Mouse (Mus musculus) midbrain, embryonic 10.5 days (tissue): ENCODE measurements around the gene Cdh15. TPM values are rescaled to one million over a fixed set of nuclear protein-coding genes. Genes with fewer than 3 reads are reported as not detected.

Experiments
- DNase-seq: peaks from one replicate; pipeline ENCODE4 v3.0.0-alpha.2; 2017; ENCODE audit warnings: low spot score
- H3K27ac ChIP-seq: fragments of 300-500 bp; sonication (generic); replicated peaks from 2 replicates; pipeline ENCODE4 v1.5.1; 2016; ENCODE audit warnings: mild to moderate bottlenecking
- H3K27me3 ChIP-seq: fragments of 300-500 bp; sonication (generic); 2 replicates; pipeline ENCODE4 v1.6.1; 2016; ENCODE audit warnings: low read depth, mild to moderate bottlenecking; ENCODE audit not compliant: poor library complexity, severe bottlenecking
- H3K36me3 ChIP-seq: fragments of 300-500 bp; sonication (generic); 2 replicates; pipeline ENCODE4 v1.6.1; 2016; ENCODE audit warnings: mild to moderate bottlenecking, moderate library complexity
- H3K4me1 ChIP-seq: fragments of 300-500 bp; sonication (generic); 2 replicates; pipeline ENCODE4 v1.6.1; 2016
- H3K4me3 ChIP-seq: fragments of 300-500 bp; sonication (generic); 2 replicates; pipeline ENCODE4 v1.5.1; 2016; ENCODE audit warnings: mild to moderate bottlenecking, moderate library complexity
- H3K9me3 ChIP-seq: fragments of 300-500 bp; sonication (generic); replicated peaks from 2 replicates; pipeline ENCODE4 v1.6.1; 2016; ENCODE audit warnings: mild to moderate bottlenecking
- WGBS: fragments of 180-500 bp; shearing (Covaris S2); methylation state at CpG from one replicate; pipeline ENCODE4 v1.1.7; 2016; 5-methylcytosine and 5-hydroxymethylcytosine counted together
- polyA plus RNA-seq: library from polyadenylated mRNA; unstranded; fragments of >200 nt; fragmentation: Nextera tagmentation; extraction: Ambion mirVana; gene quantifications from 2 replicates; pipeline ENCODE4 v1.2.1, GENCODE M21; 2016

Gene Cdh15
- polyA plus RNA-seq, 1 experiment from 2014 or later, result 0.54 TPM

DNA sequence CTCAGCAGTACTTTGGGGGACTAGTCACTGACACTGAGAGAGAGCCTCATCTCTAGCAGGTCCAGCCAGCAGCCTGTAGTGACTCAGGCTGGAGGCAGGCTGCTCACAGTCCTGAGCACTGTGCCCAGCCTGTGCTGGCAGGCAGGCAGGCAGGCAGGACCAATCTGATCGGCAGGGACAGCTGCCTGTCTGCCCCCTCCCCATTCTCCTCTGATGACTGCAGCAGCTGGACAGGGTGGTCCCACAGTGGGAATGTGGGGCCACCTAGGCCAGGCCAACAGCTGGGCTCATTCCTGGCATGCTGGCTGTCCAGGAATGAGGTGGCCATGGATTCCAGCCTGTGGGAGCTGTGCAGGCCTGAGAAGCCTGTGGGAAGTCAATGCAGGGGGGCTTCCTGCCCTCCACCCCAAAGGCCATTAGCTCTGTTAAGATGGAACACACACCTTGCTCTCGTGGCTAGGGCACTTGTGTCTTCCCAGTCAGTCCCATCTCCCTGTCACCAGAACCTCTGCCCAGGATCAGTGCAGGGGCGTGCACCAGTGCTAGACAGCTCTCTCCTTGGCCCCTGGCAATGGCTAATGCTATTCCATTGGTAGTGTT is 3.0 kb downstream of the Cdh15 start:
- Histone ChIP-seq H3K4me1 (peaks cover 53% of the 10 kb centered on the region), H3K36me3 (no peaks in the 10 kb centered on the region), H3K27me3 (peaks cover 31% of the 10 kb centered on the region), H3K27ac (0 out of 2 replicates have a peak overlapping the region, but pooled peaks have one; percentile 7), H3K4me3 (no peak overlapping the region), H3K9me3 (no peaks in the 10 kb centered on the region)
- 67% methylated on average over 3 of the region's 3 CpGs for WGBS
- no peak for DNase-seq

DNA sequence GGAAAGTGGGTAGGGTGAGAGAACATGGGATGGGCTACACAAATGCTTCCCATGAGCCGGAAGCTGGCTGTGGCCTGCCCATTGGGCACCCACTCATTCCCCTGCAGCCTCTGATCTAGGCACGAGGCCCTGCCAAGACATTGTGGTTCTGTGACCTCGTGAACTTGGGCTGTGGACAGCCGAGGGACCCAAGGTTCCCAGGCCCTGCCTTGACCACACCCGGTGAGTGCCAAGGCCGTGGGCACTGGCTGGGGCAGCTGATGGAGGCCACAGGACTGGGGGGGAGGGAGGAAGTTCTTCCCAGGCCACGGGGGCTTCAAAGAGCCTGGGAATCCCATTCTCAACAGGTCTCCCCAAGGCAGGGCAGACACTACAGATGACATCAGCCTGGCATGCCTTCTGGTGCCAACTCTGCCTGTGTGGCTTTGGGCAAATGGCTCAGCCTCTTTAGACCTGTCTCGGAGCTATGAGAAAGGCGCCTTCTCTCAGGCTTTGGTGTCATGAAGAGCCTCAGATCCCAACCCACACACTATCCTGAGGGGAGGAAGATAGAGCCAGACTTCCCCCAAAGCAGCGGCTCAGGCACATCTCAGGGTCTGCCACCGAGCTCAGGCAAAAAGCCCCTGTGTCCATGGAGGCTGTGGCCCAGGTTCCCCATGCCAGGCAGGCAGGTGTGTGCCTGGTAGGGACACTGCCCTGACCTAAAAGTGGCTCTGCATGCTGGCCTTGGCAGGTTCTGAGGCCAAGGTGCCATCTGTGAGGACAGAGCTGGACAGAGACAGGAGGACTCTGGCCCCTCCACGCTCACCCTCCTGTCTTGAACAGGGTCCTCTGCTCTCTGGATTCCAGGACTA is 4.2 kb downstream of the Cdh15 start:
- 85% methylated on average over 12 of the region's 12 CpGs for WGBS
- Histone ChIP-seq H3K27me3 (peaks cover 31% of the 10 kb centered on the region), H3K36me3 (no peaks in the 10 kb centered on the region), H3K9me3 (no peaks in the 10 kb centered on the region), H3K4me1 (peaks cover 52% of the 10 kb centered on the region), H3K27ac (no peak overlapping the region; the same call in 1 of the 2 replicates), H3K4me3 (no peak overlapping the region)
- no peak for DNase-seq

DNA sequence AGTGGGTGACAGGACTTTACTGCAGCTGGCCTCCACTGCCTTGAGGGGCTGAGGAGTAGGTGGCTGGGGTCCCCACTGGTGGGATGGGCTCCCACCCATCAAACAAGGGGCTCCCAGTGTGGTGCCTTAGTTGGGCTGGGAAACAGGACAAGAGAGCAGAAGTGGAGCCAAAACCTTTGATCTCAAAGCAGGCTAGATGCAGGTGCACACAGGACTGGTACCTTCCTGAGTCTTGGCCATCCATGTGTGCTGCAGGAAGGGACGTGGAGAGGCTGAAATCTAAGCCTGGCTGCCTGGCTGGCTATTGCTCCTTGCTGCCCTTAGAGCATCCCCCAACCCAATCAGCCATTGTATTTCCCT is 4.8 kb downstream of the Cdh15 start:
- WGBS, result 77% methylated on average over 1 of the region's 1 CpGs
- no peak for DNase-seq
- no peaks in the 10 kb centered on the region for H3K9me3 ChIP-seq
- no peaks in the 10 kb centered on the region for H3K36me3 ChIP-seq
- H3K4me1 ChIP-seq, result peaks cover 52% of the 10 kb centered on the region
- H3K27ac ChIP-seq, result no peak overlapping the region; the same call in 1 of the 2 replicates
- no peak overlapping the region for H3K4me3 ChIP-seq
- H3K27me3 ChIP-seq, result peaks cover 31% of the 10 kb centered on the region

DNA sequence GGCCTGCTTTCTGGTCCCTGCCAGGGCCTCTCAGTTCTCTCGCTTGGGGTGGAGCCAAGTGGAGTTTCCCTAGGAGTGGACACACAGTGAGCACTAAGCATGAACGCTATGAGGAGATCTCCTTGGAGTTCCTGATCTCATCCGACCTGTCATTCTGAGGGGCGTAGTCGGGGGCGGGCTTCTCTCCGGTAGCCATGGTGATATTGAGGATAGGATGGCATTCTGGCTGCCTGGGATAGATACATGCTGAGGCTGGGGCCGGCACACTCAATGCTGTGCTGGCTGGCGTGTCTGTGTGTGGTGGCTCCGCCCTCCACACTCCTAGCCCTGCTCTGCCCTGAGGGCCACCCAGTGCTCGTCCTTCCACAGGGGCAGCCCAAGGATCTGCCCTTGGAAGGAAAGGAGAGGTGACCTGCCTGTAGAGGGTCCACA is 5.6 kb downstream of the Cdh15 start:
- Histone ChIP-seq H3K27me3 (peaks cover 31% of the 10 kb centered on the region), H3K27ac (peak overlapping the region; percentile 70), H3K4me1 (peaks cover 46% of the 10 kb centered on the region), H3K36me3 (no peaks in the 10 kb centered on the region), H3K4me3 (0 out of 2 replicates have a peak overlapping the region, but pooled peaks have one; percentile 23), H3K9me3 (no peaks in the 10 kb centered on the region)
- WGBS, result 18% methylated on average over 11 of the region's 11 CpGs
- DNase-seq, result peak; percentile 69

DNA sequence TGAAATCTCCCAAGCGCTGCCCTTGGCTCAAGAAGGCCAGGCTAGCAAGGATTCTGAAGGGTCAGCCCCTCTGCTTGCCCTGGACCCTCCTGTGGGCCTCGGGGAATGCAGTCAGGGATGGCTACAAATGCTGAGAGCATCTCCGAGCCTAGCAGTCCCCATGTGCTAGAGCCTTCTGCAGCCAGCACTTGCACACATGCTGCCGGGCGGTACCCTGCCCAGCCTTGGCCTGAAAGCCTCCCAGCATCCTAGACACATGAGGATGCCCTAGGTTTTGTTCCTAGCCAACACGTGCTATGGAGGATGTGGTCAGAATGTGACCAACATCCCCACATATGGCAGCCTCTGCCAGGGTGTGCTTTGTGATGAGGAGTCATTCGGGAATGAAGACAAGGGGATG is 6.6 kb downstream of the Cdh15 start:
- H3K27ac ChIP-seq, result peak overlapping the region; percentile 70; the same call in 1 of the 2 replicates
- H3K4me3 ChIP-seq, result no peak overlapping the region
- 80% methylated on average over 7 of the region's 7 CpGs for WGBS

DNA sequence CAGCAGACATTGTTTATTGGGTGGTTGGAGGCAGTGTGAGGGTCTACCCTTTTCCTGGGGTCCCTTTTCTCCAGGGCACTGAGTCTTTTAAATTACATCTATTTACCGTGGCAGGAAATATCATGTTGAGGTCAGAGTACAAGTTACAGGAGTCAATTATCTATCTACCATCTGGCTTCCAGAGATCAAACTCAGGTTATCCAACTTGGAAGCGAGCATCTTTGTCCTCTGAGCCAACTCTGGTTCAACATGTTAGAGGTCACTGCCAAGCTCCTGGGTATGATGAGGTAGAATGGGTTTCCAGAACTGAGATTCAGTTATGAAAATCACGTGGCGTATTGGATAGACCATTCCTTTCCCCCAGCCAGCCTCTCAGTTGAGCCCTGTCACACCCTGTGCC is 7.4 kb downstream of the Cdh15 start:
- WGBS, result 85% methylated on average over 4 of the region's 4 CpGs
- DNase-seq, result no peak
- no peaks in the 10 kb centered on the region for H3K36me3 ChIP-seq
- no peak overlapping the region for H3K27ac ChIP-seq
- no peak overlapping the region for H3K4me3 ChIP-seq
- H3K9me3 ChIP-seq, result no peaks in the 10 kb centered on the region
- peaks cover 14% of the 10 kb centered on the region; the same call in 1 of the 2 replicates for H3K27me3 ChIP-seq
- H3K4me1 ChIP-seq, result peaks cover 30% of the 10 kb centered on the region

More for the DNA sequence above, 6.6 kb downstream of the Cdh15 start:
- peaks cover 37% of the 10 kb centered on the region for H3K4me1 ChIP-seq
- no peaks in the 10 kb centered on the region for H3K9me3 ChIP-seq
- peaks cover 20% of the 10 kb centered on the region for H3K27me3 ChIP-seq
- no peak for DNase-seq
- H3K36me3 ChIP-seq, result no peaks in the 10 kb centered on the region

DNA sequence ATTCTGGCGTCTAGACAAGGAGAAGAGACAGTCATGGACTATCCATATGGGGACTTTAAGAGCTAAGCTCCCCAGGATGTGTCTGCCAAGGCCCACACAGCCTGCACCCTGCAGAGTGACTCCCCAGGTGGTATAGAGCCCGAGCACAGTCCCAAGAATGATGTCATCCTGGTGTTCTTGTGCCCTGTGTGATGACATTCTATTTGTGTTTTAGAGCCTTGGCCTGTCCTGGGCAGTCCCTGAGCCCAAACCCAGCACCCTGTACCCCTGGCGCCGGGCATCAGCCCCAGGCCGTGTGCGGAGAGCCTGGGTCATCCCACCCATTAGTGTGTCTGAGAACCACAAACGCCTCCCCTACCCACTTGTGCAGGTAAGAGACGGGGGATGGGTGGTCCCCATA is 8.5 kb downstream of the Cdh15 start:
- Histone ChIP-seq H3K27ac (no peak overlapping the region), H3K36me3 (no peaks in the 10 kb centered on the region), H3K4me1 (peaks cover 26% of the 10 kb centered on the region), H3K9me3 (no peaks in the 10 kb centered on the region), H3K4me3 (no peak overlapping the region), H3K27me3 (peaks cover 8% of the 10 kb centered on the region)
- DNase-seq, result no peak
- 85% methylated on average over 8 of the region's 8 CpGs for WGBS

DNA sequence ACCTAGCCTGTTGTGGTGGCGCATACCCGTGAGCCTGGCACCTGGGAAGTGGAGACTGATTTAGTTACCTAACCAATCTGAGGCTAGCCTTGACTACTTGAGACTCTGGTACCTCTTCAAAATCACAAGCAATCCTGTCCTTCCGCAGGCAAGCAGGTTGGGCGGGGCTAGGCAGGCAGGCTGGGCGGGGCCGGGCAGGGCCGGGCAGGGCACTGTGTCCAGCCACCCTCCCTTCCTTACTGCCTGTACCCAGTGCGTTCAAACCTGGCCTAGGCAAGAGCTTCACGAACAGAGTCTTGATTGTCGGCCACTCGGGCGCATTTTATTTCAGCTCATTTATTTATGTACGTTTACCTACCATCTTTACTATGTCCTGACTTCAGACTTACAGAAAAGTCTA is 12.1 kb downstream of the Cdh15 start:
- DNase-seq, result no peak
- no peak overlapping the region for H3K4me3 ChIP-seq
- 67% methylated on average over 13 of the region's 13 CpGs for WGBS
- peaks cover 9% of the 10 kb centered on the region for H3K9me3 ChIP-seq
- no peaks in the 10 kb centered on the region; the same call in 1 of the 2 replicates for H3K27me3 ChIP-seq
- no peak overlapping the region for H3K27ac ChIP-seq
- no peaks in the 10 kb centered on the region for H3K36me3 ChIP-seq
- peaks cover 7% of the 10 kb centered on the region for H3K4me1 ChIP-seq

DNA sequence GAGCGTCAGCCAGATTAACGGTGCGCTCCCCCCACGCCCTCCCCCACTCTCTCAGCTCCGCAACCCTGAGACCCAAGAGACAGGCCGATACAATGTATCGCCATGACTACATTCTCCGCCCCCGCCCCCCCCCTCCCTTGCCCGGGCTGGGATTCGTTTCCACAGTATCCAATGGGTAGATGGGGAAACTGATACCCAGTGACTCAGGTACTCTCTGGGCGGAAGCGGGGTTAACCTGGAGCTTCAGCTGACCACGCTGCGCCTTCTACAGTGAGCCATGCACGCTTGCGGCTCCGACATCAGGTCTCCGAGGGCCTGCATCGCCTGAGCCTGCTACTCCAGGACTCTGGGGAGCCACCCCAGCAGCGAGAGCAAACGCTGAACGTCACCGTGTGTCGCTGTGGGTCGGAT is 17.0 kb downstream of the Cdh15 start:
- no peak for DNase-seq
- H3K9me3 ChIP-seq, result peaks cover 23% of the 10 kb centered on the region
- 56% methylated on average over 26 of the region's 26 CpGs for WGBS
- H3K36me3 ChIP-seq, result no peaks in the 10 kb centered on the region
- H3K4me1 ChIP-seq, result peaks cover 11% of the 10 kb centered on the region
- no peak overlapping the region for H3K27ac ChIP-seq
- H3K4me3 ChIP-seq, result peak overlapping the region; percentile 43
- peaks cover 10% of the 10 kb centered on the region for H3K27me3 ChIP-seq

DNA sequence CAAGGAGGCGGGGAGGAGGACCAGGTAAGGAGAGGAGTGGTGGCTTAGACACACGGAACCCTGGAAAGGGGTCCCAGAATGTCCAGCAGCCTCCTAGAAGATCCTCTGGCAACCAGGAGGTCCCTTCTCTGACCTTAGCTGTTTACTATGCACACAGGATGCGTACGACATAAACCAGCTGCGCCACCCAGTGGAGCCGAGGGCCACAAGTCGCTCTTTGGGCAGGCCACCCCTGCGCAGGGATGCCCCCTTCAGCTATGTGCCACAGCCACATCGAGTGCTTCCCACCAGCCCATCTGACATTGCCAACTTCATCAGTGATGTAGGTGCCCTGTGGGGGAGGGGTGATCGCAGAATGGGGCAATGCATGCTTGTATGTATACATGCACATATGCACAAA is 17.7 kb downstream of the Cdh15 start:
- DNase-seq, result peak; percentile 36
- H3K27ac ChIP-seq, result no peak overlapping the region
- no peaks in the 10 kb centered on the region for H3K36me3 ChIP-seq
- peaks cover 23% of the 10 kb centered on the region for H3K9me3 ChIP-seq
- peak overlapping the region; percentile 43 for H3K4me3 ChIP-seq
- peaks cover 17% of the 10 kb centered on the region for H3K4me1 ChIP-seq
- 58% methylated on average over 10 of the region's 10 CpGs for WGBS
- H3K27me3 ChIP-seq, result peaks cover 17% of the 10 kb centered on the region

DNA sequence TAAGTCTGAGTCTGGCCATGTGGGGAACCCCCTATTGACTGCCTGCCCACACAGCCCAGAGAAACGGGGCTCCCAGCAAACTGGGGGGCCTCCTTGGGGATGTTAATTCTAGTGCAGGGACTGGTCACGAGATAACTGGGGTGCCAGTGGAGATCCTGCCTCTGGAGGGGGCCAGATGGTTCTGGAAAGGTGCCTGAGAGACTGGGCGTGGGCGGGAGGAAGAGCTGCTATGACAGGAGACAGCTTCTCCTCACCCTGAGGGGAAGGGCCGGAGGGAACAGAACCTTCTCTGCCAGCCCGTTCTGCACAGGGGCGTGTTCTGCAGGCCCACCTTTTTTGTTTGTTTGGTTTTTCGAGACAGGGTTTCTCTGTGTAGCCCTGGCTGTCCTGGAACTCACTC is 18.5 kb downstream of the Cdh15 start:
- no peak overlapping the region for H3K27ac ChIP-seq
- 82% methylated on average over 8 of the region's 8 CpGs for WGBS
- H3K27me3 ChIP-seq, result peaks cover 18% of the 10 kb centered on the region
- H3K4me3 ChIP-seq, result no peak overlapping the region
- peaks cover 20% of the 10 kb centered on the region for H3K4me1 ChIP-seq
- DNase-seq, result no peak
- H3K9me3 ChIP-seq, result peaks cover 23% of the 10 kb centered on the region
- H3K36me3 ChIP-seq, result no peaks in the 10 kb centered on the region

DNA sequence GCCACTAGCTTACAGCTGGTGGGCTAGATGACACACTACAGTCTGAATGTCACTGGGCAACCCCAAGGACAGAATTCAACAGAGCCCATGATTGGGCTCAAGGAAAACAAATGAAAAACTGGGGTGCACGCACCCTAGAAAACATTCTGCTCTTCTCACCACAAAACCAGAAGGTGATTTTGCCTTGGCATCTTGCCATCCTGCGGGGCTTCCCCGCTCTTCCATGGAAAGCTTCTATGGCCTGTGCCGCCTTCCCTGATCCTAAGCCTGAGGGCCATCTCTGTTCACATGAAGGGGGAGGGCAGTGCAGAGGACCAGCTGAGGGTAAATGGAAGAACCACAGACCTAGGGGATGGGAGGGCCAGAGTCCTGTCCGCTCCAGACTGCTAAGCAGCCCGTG is 20.2 kb downstream of the Cdh15 start:
- Histone ChIP-seq H3K27me3 (peaks cover 18% of the 10 kb centered on the region), H3K36me3 (no peaks in the 10 kb centered on the region), H3K27ac (no peak overlapping the region), H3K4me1 (peaks cover 20% of the 10 kb centered on the region), H3K4me3 (no peak overlapping the region), H3K9me3 (peaks cover 23% of the 10 kb centered on the region)
- DNase-seq, result no peak
- WGBS, result 86% methylated on average over 6 of the region's 6 CpGs

DNA sequence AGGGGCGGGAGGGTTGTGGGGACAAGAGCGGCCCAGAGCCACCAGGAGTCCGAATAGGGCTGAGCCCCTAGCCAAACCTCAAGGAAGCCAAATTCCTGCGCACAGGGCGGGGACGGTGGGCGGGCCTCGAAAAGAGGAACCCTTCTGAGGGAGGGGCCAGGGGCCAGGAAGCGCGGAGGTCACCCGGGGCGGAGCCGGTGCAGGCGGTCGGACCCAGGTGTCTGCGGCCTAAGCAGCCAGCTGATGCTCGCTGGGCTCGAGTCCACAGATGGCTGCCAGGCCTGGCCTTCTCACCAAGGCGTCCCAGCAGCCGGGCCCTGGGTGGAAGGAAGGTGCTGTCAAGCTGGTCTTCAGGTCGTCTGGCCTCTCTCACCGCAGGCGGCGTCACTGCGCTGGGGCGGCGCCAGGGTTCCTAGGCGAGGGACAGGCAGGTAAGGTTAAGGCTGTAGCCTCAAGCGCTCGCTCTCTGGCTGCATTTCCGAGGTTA is 22.7 kb downstream of the Cdh15 start:
- peak; percentile 38 for DNase-seq
- Histone ChIP-seq H3K9me3 (peaks cover 8% of the 10 kb centered on the region), H3K4me3 (peak overlapping the region; percentile 39), H3K27me3 (peaks cover 17% of the 10 kb centered on the region), H3K4me1 (peaks cover 9% of the 10 kb centered on the region), H3K36me3 (no peaks in the 10 kb centered on the region), H3K27ac (peak overlapping the region; percentile 14; the same call in 1 of the 2 replicates)
- WGBS, result 13% methylated on average over 31 of the region's 31 CpGs
